In genomic region chr3:17489240-17490142, GRCm38 (mm10) we compare ENCODE assay signal across 16 mouse cellular contexts.
DNase-seq lines count a peak whose midpoint lies in the region; ATAC-seq lines count a peak whose summit lies in the region.
"Had no signal": no experiment of that assay in that cellular context is flagged by ENCODE, and none has a peak within 500 bp of the region (broad histone marks: within the 10 kb centered on the region; RNA-seq: fewer than 3 reads in every experiment).

No protein-coding gene starts in this region.

- no peaks in the 10 kb centered on the region for H3K27me3 ChIP-seq in heart, embryonic 11.5 days (ENCODE audit: control insufficient read depth, insufficient read depth, low read length)
- H3K27me3 ChIP-seq in hindbrain, embryonic 11.5 days (ENCODE audit: control insufficient read depth, insufficient read depth, low read length): no peaks in the 10 kb centered on the region
- no peaks in the 10 kb centered on the region for H3K27me3 ChIP-seq in neural tube, embryonic 12.5 days (replicated peaks)
- H3K27me3 ChIP-seq in limb, embryonic 10.5 days (ENCODE audit: low read depth, poor library complexity, severe bottlenecking): no peaks in the 10 kb centered on the region
- H3K27me3 ChIP-seq in liver, embryonic 11.5 days (replicated peaks; ENCODE audit: control insufficient read depth, insufficient read depth, low read length): no peaks in the 10 kb centered on the region
- H3K27me3 ChIP-seq: embryonic facial prominence, embryonic 13.5 days had no signal

- H3K9me3 ChIP-seq in heart, embryonic 11.5 days (replicated peaks; ENCODE audit: control insufficient read depth, low read length): no peaks in the 10 kb centered on the region
- H3K9me3 ChIP-seq in hindbrain, embryonic 11.5 days (ENCODE audit: control insufficient read depth, low read length): no peaks in the 10 kb centered on the region
- H3K9me3 ChIP-seq in neural tube, embryonic 12.5 days: no peaks in the 10 kb centered on the region
- no peaks in the 10 kb centered on the region for H3K9me3 ChIP-seq in limb, embryonic 10.5 days (replicated peaks)
- no peaks in the 10 kb centered on the region for H3K9me3 ChIP-seq in liver, embryonic 11.5 days (ENCODE audit: control insufficient read depth, low read length)
- H3K9me3 ChIP-seq: embryonic facial prominence, embryonic 13.5 days had no signal

- no peak overlapping the region for H3K9ac ChIP-seq in heart, embryonic 11.5 days (ENCODE audit: low read depth, low read length)
- no peak overlapping the region for H3K9ac ChIP-seq in hindbrain, embryonic 11.5 days (ENCODE audit: low read depth, low read length)
- no peak overlapping the region for H3K9ac ChIP-seq in neural tube, embryonic 12.5 days
- no peak overlapping the region for H3K9ac ChIP-seq in liver, embryonic 11.5 days (ENCODE audit: low read depth, low read length)
- H3K9ac ChIP-seq: embryonic facial prominence, embryonic 13.5 days had no signal

- no peak overlapping the region for H3K4me3 ChIP-seq in heart, embryonic 11.5 days (ENCODE audit: low read depth, low read length)
- H3K4me3 ChIP-seq in hindbrain, embryonic 11.5 days (ENCODE audit: low read depth, low read length): no peak overlapping the region
- no peak overlapping the region for H3K4me3 ChIP-seq in neural tube, embryonic 12.5 days
- no peak overlapping the region for H3K4me3 ChIP-seq in limb, embryonic 10.5 days
- H3K4me3 ChIP-seq in liver, embryonic 11.5 days (ENCODE audit: low read depth, low read length): no peak overlapping the region
- H3K4me3 ChIP-seq: embryonic facial prominence, embryonic 13.5 days; heart, adult 2 months had no signal

- no peaks in the 10 kb centered on the region for H3K4me1 ChIP-seq in heart, embryonic 11.5 days (ENCODE audit: control insufficient read depth, insufficient read depth, low read length)
- H3K4me1 ChIP-seq in hindbrain, embryonic 11.5 days (replicated peaks; ENCODE audit: control insufficient read depth, insufficient read depth, low read length): no peaks in the 10 kb centered on the region
- peaks cover 5% of the 10 kb centered on the region; the same call in 1 of the 2 replicates for H3K4me1 ChIP-seq in neural tube, embryonic 12.5 days
- no peaks in the 10 kb centered on the region for H3K4me1 ChIP-seq in limb, embryonic 10.5 days
- H3K4me1 ChIP-seq in liver, embryonic 11.5 days (replicated peaks; ENCODE audit: control insufficient read depth, insufficient read depth, low read length): no peaks in the 10 kb centered on the region
- H3K4me1 ChIP-seq: embryonic facial prominence, embryonic 13.5 days had no signal

- DNase-seq in heart, adult 9 months (ENCODE audit: low spot score in 2 of 2): peak; percentile 1 to 4
- peak; percentile 15 to 35 for DNase-seq in cerebellum, postnatal 25 days
- DNase-seq in hindbrain, embryonic 11.5 days (ENCODE audit: low spot score): peak; percentile 76
- DNase-seq in natural killer cell, adult 2 months (ENCODE audit: low spot score in 2 of 2): no peak
- no peak for DNase-seq in limb, embryonic 10.5 days (ENCODE audit: low spot score)
- no peak for DNase-seq in liver, embryonic 11.5 days (ENCODE audit: low spot score)
- DNase-seq: B cell, adult 2 months; right cerebral cortex, adult 18-20 months; thymus, adult 18-20 months had no signal

- ATAC-seq in heart, embryonic 11.5 days (replicated peaks; ENCODE audit: insufficient number of reproducible peaks, low FRiP score, low TSS enrichment): no peak; the same call in 1 of the 2 replicates
- peak; percentile 96 for ATAC-seq in hindbrain, embryonic 11.5 days (ENCODE audit: low FRiP score)
- peak; percentile 74 for ATAC-seq in neural tube, embryonic 12.5 days (ENCODE audit: low FRiP score, low read depth)
- ATAC-seq in liver, embryonic 11.5 days (replicated peaks; ENCODE audit: low FRiP score): no peak
- ATAC-seq: activated CD4-positive, CD25-positive, alpha-beta regulatory T cell, adult 4 months had no signal

- H3K36me3 ChIP-seq in heart, embryonic 11.5 days (ENCODE audit: control insufficient read depth, insufficient read depth, low read length): no peaks in the 10 kb centered on the region
- H3K36me3 ChIP-seq in hindbrain, embryonic 11.5 days (ENCODE audit: control insufficient read depth, insufficient read depth, low read length): no peaks in the 10 kb centered on the region
- no peaks in the 10 kb centered on the region for H3K36me3 ChIP-seq in neural tube, embryonic 12.5 days
- H3K36me3 ChIP-seq in limb, embryonic 10.5 days: no peaks in the 10 kb centered on the region
- H3K36me3 ChIP-seq in liver, embryonic 11.5 days (ENCODE audit: control insufficient read depth, insufficient read depth, low read length): no peaks in the 10 kb centered on the region
- H3K36me3 ChIP-seq: embryonic facial prominence, embryonic 13.5 days had no signal

- H3K4me2 ChIP-seq in heart, embryonic 11.5 days: no peak overlapping the region
- H3K4me2 ChIP-seq in hindbrain, embryonic 11.5 days (replicated peaks; ENCODE audit: low read depth, low read length): no peak overlapping the region
- no peak overlapping the region for H3K4me2 ChIP-seq in neural tube, embryonic 12.5 days (replicated peaks)
- H3K4me2 ChIP-seq in liver, embryonic 11.5 days: no peak overlapping the region
- H3K4me2 ChIP-seq: embryonic facial prominence, embryonic 13.5 days had no signal

- WGBS in heart, embryonic 11.5 days (ENCODE audit: insufficient replicate concordance): 24% methylated on average over 4 of the region's 4 CpGs
- WGBS in hindbrain, embryonic 11.5 days: 10% methylated on average over 4 of the region's 4 CpGs
- 11% methylated on average over 4 of the region's 4 CpGs for WGBS in neural tube, embryonic 12.5 days
- 34% methylated on average over 4 of the region's 4 CpGs for WGBS in limb, embryonic 10.5 days
- 38% methylated on average over 4 of the region's 4 CpGs for WGBS in liver, embryonic 11.5 days

- no peak overlapping the region for H3K27ac ChIP-seq in heart, embryonic 11.5 days (ENCODE audit: low read depth, low read length)
- peak overlapping the region; percentile 49 for H3K27ac ChIP-seq in hindbrain, embryonic 11.5 days (ENCODE audit: low read depth, low read length)
- H3K27ac ChIP-seq in neural tube, embryonic 12.5 days: no peak overlapping the region
- H3K27ac ChIP-seq in limb, embryonic 10.5 days: no peak overlapping the region
- no peak overlapping the region for H3K27ac ChIP-seq in liver, embryonic 11.5 days (ENCODE audit: low read depth, low read length)
- H3K27ac ChIP-seq: embryonic facial prominence, embryonic 13.5 days; heart, adult 2 months; kidney, postnatal 0 days; macrophage had no signal

Comparison
In these comparisons a context has a peak if more than half of its experiments do, and no peak if none do; other contexts are left out.
1. DNase-seq: peak in heart, adult 9 months (2 of 2), cerebellum, postnatal 25 days (2 of 2) and hindbrain, embryonic 11.5 days (single experiment); none in natural killer cell, adult 2 months (0 of 2), limb, embryonic 10.5 days (single experiment) and liver, embryonic 11.5 days (single experiment).
2. ATAC-seq: peak in hindbrain, embryonic 11.5 days (single experiment) and neural tube, embryonic 12.5 days (single experiment); none in heart, embryonic 11.5 days (single experiment) and liver, embryonic 11.5 days (single experiment).